Mouse (Mus musculus): ENCODE data around the gene Brca1.
"Not testable (repeated sequence)": the region's sequence is repeated elsewhere in the genome, so short reads cannot be mapped to it uniquely, and the experiment has no call there.

Brca1 gene

DNA sequence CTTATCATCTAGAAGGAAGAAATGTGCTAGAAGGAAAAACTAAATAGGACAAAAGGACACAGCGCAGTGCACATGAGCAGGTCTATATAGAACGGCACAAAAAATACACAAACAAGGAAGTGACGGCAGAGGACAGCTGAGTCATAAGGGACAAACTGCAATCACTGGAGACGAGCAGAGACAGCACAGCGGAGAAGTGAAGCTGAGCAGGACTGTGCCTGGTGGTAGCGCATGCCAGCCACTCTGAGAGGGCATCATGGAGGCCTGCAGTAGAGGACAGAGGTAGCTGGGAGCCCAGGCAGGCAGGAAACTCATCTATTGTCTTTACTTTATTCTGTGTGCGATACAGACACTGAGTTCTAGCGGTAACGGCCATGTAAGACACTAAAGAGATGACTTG is 8.2 kb downstream of the Brca1 start:
- in situ Hi-C loops (cut with MboI, MseI): no loop called here

DNA sequence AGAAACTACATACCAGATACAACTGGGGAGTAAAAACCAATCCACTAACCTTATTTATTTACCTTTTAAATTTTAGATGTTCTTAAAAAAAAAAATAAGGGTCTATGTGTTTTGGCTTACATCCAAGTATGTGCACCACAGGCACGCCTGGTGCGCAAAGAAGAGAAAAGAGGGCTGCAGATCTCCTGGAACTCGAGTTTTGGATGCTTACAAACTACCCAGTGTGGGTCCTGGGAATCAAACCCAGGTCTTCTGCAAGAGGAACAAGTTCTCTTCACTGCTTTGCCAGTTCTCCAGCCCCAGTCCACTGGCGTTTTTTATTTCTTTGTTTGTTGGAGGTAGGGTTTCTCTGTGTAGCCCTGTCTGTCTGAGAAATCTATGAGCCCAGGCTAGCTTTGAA is 25.1 kb downstream of the Brca1 start:
- in situ Hi-C loops (cut with MboI, MseI): no loop called here

DNA sequence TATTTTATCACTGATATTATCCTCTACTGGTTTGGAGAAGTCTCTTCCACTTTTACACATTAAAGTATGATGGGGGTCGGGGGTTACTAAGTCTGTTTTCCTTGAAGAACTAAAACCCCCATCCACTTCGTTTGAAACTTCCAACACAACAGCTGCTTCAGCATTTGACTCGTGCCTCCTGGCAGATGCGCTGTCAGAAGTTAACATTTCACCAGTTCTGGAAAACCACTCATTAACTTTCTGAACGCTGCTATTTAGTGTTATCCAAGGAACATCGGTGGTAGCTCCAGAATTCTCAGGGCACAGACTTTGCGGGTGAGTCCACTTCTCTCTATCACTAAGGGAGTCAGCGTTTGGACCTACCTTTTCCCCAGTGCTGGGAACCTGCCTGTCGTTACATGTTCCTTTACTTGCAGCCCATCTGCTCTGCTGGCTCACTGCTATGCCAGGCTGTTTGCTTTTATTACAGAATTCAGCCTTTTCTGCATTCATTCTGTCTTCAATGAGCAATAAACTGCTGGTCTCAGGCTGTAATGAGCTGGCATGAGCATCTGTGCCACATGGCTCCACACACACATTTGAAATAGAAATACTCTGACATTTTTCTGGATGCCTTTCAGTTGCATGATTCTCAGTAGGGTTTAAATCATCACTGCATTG is 25.7 kb downstream of the Brca1 start:
- in situ Hi-C loops (cut with MboI, MseI): no loop called here

DNA sequence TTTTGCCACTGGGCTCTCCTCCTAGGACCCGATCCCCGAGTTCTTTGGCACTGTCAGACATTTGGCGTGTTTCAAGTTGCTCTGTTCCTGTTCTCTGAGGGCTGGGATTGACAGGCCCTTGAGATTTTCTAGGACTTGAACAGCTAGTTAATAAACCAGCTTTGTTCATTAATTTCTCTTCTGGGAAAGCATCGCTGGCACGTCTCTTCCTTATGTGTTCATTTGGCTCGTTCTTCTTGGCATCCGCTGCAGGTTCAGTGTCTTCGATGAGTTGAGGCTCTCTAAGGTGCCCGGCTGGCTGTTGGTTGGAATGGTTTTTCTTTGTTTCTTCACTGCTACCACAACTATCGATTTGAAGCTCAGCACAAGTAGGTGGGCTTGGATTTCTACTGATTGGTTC is 26.7 kb downstream of the Brca1 start:
- in situ Hi-C loops (cut with MboI, MseI): no loop called here

GRCm38 (mm10) chr11:101524446-101524845 is 27.3 kb downstream of the Brca1 start:
- in situ Hi-C loops (cut with MboI, MseI): no loop called here

GRCm38 (mm10) chr11:101519364-101519763 is 32.4 kb downstream of the Brca1 start:
- in situ Hi-C loops (cut with MboI, MseI): no loop called here

GRCm38 (mm10) chr11:101518937-101519336 is 32.8 kb downstream of the Brca1 start:
- in situ Hi-C loops (cut with MboI, MseI): no loop called here

DNA sequence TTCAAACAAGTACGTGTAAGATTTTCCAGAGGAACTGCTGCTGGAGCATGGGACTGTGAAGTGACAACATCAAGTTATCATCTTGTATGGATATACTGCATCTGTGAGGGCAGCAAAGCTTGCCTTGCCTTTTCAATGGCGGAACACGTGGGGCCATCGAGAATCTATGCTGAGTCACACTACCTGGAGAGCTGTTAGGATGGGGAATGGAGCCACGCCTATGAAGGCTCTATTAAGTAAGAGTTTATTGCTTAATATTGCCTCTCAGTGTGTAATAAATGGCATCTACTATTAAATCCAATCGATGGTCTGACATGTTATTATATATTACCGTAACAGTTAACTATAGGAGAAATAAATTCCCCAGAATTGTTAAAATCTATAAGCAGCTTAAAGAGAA is 44.7 kb downstream of the Brca1 start:
- in situ Hi-C loops (cut with MboI, MseI): no loop called here

DNA sequence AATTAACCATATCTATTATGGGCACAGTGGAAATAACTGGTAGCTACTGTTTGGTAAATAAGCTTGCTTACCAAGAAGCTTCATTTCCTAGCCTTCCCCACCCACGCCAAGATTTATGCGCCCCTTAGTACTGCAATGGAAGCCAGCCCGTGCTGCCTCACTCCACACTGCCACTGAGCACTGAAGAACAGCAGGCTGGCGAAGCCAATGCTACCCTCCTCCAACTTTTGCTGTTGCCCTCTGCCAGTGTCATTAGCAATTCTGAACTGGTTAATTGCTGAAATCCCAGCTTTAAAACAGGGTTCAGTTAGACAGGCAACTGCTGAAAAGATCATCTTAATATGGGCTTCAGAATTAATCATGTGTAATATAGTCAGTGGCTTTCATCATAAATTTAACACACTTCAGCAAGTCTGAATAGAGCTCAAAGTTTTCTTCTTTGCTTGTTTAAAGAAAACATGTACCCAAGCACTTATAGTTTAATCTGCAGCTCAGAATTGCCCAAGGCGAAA is 45.4 kb downstream of the Brca1 start:
- in situ Hi-C loops (cut with MboI, MseI): no loop called here

DNA sequence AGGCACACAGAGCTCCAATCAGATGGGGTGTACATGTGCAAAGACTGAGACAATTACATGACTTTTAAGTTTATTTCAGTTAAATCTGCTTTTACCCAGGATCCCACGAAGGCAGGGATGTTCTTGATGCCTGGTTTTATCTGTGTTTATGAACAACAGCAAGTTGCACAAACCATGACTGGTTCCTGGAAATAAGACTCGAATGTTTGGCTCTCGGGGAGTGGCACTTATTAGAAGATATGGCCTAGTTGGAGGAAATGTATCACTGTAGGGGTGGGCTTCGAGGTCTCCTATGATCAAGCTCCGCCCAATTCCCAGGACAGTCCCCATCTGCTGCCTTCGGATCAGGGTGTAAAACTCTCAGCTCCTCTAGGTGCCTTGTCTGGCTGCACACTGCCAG is 65.6 kb downstream of the Brca1 start:
- in situ Hi-C loops (cut with MboI, MseI): no loop called here

- in situ Hi-C loops (cut with MboI, MseI): no loop called here
These were observed 66.2 kb downstream of the Brca1 start for GRCm38 (mm10) chr11:101485509-101486028.

DNA sequence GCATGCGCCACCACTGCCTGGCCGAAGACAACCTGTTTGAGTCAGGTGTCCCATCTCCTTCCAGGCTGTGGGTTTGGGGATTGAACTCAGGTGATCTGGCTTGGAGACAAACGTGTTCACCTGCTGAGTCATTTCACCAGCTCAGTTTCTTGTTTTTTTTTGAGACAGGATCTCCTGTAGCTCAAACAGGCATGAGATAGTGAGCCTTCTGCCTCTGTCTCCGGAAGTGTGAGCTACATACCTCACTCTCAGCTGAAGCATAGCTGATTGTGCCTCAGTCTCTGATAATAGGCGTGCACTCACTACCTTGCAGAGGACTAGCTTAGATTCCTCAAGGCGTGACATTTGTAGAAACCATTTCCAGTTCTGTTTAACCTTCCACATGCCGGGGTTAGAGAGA is 66.9 kb downstream of the Brca1 start:
- in situ Hi-C loops (cut with MboI, MseI): no loop called here

GRCm38 (mm10) chr11:101484245-101484644 is 67.5 kb downstream of the Brca1 start:
- in situ Hi-C loops (cut with MboI, MseI): no loop called here

GRCm38 (mm10) chr11:101483804-101484203 is 68.0 kb downstream of the Brca1 start:
- in situ Hi-C loops (cut with MboI, MseI): no loop called here

- in situ Hi-C loops (cut with MboI, MseI): no loop called here
These were observed 70.8 kb downstream of the Brca1 start for GRCm38 (mm10) chr11:101480912-101481311.

- in situ Hi-C loops (cut with MboI, MseI): no loop called here
These were observed 72.6 kb downstream of the Brca1 start for GRCm38 (mm10) chr11:101479171-101479635.

DNA sequence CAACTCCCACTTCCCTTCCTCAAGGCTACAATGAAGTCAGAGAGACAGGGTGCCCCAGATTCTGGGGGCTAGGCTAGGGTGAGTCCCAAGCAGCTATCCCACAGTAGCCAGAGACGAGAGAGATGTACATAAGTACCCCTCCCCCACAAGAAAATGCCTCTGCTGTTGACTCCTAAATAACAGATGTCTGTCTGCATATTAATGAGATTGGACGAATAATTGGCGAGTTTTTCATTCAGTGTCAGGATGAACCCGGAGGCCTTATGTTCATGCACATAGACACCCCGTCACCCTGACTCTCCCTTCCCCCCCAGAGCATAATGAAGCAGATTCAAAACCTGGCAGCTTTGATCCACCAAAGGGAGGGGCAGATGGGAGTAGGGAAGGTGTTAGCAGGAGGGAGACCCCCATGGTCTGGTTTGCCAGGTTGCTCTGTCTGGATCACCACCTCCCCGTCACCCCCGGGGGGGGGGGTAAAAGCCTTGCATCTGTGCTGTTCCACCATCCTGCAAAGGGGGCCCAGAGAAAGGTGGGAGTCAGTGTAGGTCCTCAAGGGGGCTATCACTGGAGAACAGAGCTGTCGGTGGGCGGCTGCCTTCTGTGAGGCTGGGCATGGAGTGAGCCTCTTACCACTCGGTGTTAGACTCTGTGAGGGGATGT is 74.1 kb downstream of the Brca1 start:
- in situ Hi-C loops (cut with MboI, MseI): no loop called here

GRCm38 (mm10) chr11:101477194-101477551 is 74.6 kb downstream of the Brca1 start:
- in situ Hi-C loops (cut with MboI, MseI): no loop called here

- in situ Hi-C loops (cut with MboI, MseI): not testable (repeated sequence)
These were observed 75.4 kb downstream of the Brca1 start for GRCm38 (mm10) chr11:101476361-101476760.

DNA sequence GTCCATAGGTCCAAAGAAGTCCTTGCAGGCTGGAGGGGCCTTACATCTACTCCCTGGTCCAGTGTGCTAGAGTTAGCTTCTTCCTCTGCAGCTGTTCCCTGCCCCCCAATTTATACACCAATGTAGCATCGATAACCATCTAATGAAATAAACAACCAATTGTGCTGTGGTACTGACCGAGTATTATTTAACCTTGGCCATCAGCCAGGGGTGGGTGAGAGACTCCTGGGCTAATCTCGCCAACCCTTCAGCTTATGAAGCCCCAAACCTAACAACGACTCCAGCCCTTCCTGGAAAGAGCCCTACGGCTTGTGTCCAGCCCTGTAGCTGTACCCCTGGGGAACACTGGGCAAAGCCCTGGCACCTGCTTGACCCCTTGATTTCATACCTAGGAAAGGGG is 77.5 kb downstream of the Brca1 start:
- in situ Hi-C loops (cut with MboI, MseI): no loop called here

- in situ Hi-C loops (cut with MboI, MseI): not testable (repeated sequence)
These were observed 78.1 kb downstream of the Brca1 start for GRCm38 (mm10) chr11:101473686-101474085.

DNA sequence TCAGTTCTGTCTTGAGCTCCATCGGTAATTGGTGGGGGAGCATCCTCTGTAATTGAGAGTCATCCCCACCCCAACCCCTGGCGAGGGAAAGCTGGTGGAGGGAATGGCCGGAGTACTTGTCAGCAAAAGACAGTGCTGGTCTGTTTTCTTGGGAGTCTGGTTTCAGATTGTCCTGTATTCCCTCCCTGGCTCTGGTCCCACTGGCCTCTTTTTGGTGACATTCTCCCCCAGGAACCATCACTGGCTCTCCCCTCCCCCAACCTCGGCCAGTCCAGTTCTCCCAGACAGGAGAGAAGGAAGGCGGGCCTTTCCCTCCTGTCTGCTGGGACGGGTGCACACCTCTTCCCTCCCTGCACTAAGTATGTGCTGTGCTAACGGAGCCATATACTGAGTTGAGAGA is 79.4 kb downstream of the Brca1 start:
- in situ Hi-C loops (cut with MboI, MseI): no loop called here

GRCm38 (mm10) chr11:101471926-101472325 is 79.8 kb downstream of the Brca1 start:
- in situ Hi-C loops (cut with MboI, MseI): no loop called here

All from T-helper 17 cell (primary cell).